Mouse (Mus musculus) intestine, embryonic 16.5 days (tissue): ENCODE results near the gene Tuba4a. TPM values are rescaled to one million over a fixed set of nuclear protein-coding genes. Genes with fewer than 3 reads are reported as not detected.

Experiments used
- ATAC-seq: fragments of 200-750 bp; cut with Nextera tagmentation; 2 replicates; pipeline ENCODE4 v1.8.0; 2017; ENCODE audit warnings: moderate TSS enrichment, moderate library complexity
- H3K27ac ChIP-seq: fragments of 300-500 bp; sonication (generic); 2 replicates; pipeline ENCODE4 v1.5.1; 2014; ENCODE audit warnings: mild to moderate bottlenecking, low read length
- H3K27me3 ChIP-seq: fragments of 300-500 bp; sonication (generic); replicated peaks from 2 replicates; pipeline ENCODE4 v1.6.1; 2014; ENCODE audit warnings: low read length, control low read depth, mixed read lengths; ENCODE audit not compliant: control insufficient read depth, insufficient read depth
- H3K36me3 ChIP-seq: fragments of 300-500 bp; sonication (generic); 2 replicates; pipeline ENCODE4 v1.6.1; 2014; ENCODE audit warnings: low read length, control low read depth; ENCODE audit not compliant: control insufficient read depth, insufficient read depth
- H3K4me1 ChIP-seq: fragments of 300-500 bp; sonication (generic); 2 replicates; pipeline ENCODE4 v1.6.1; 2014; ENCODE audit warnings: low read length, control low read depth, mixed read lengths; ENCODE audit not compliant: control insufficient read depth, insufficient read depth
- H3K4me2 ChIP-seq: fragments of 300-500 bp; sonication (generic); 2 replicates; pipeline ENCODE4 v1.6.1; 2014; ENCODE audit warnings: low read depth, low read length, control low read depth
- H3K4me3 ChIP-seq: fragments of 300-500 bp; sonication (generic); 2 replicates; pipeline ENCODE4 v1.5.1; 2014; ENCODE audit warnings: mild to moderate bottlenecking, low read length
- H3K9ac ChIP-seq: fragments of 300-500 bp; sonication (generic); 2 replicates; pipeline ENCODE4 v1.6.1; 2014; ENCODE audit warnings: low read depth, low read length
- H3K9me3 ChIP-seq: fragments of 300-500 bp; sonication (generic); 2 replicates; pipeline ENCODE4 v1.6.1; 2016; ENCODE audit warnings: low read length, control low read depth; ENCODE audit not compliant: control insufficient read depth
- WGBS: fragments of 180-500 bp; shearing (Covaris S2); extraction: QIAGEN DNeasy Blood & Tissue Kit; methylation state at CpG from one replicate; pipeline ENCODE4 v1.1.7; 2014; 5-methylcytosine and 5-hydroxymethylcytosine counted together
- polyA plus RNA-seq: library from polyadenylated mRNA; unstranded; fragments of >200 nt; fragmentation: Nextera tagmentation; extraction: Ambion mirVana; gene quantifications from 2 replicates; pipeline ENCODE4 v1.2.1, GENCODE M21; 2015

Gene Tuba4a
- polyA plus RNA-seq, 1 experiment from 2014 or later: 151 TPM

DNA sequence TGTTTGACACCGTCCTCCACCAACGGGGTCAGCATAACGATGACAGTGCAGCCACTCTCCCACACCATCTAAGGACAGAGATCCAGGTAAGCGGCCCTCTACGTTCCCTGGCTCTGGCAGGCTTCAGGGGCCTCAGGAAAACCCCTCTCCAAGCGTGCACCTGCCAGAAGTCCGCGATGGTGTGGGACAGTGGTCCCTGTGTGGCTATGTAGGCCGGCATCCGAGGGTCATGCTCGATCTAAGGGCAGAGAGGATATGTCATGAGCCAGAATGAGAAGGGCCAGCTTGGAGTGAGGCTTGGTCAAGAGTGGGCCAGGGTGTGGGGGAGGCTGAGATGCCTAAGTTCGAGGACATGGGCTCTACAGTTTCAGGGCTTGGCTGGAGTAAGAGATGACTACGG is 32.6 kb upstream of the Tuba4a start:
- H3K27ac ChIP-seq: no peak overlapping the region
- H3K9ac ChIP-seq: no peak overlapping the region
- H3K27me3 ChIP-seq: no peaks in the 10 kb centered on the region
- no peak overlapping the region; the same call in 1 of the 2 replicates for H3K4me2 ChIP-seq
- 68% methylated on average over 13 of the region's 13 CpGs for WGBS
- peaks cover 11% of the 10 kb centered on the region for H3K4me1 ChIP-seq
- no peak for ATAC-seq
- H3K4me3 ChIP-seq: no peak overlapping the region
- H3K9me3 ChIP-seq: no peaks in the 10 kb centered on the region
- no peaks in the 10 kb centered on the region for H3K36me3 ChIP-seq

DNA sequence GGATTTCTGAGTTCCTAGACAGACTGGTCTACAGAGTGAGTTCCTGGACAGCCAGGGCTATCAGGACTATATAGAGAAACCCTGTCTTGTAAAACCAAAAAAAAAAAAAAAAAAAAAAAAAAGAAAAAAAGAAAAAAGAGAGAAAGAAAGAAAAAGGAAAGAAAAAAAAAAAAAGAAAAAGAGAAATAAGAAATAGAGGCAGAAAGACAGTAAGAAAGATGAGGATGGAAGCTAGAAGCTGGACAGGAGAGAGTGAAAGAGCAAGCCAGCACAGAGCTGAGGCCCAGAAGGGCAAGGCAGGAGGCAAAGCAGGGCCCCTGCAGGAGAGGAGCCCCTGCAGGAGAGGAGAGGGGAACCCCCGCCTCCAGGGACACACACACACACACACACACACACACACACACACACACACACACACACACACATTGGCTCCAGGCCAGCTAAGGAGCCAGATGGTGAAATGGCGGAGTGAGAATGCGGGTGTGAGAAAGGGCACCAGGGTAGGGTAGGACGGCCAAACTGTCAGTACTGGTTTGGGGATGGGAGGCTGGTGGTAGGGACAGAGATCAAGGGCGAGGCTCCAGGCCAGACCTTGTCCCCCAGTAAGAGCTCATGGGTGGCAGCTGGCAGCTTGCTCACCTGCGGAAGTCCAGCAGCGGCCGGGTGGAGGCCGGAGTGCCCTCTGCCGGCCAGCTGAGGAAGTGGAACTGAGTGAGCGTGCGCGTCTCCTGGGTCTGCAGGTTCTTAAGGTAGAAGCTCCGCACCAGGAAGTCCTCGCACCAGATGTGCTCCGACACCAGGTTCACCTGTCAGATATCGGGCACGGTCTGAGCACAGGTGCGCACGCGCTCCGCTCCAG is 31.7 kb upstream of the Tuba4a start:
- Histone ChIP-seq H3K27me3 (no peaks in the 10 kb centered on the region), H3K9me3 (no peaks in the 10 kb centered on the region), H3K36me3 (no peaks in the 10 kb centered on the region), H3K9ac (peak overlapping the region; percentile 63), H3K4me1 (peaks cover 12% of the 10 kb centered on the region), H3K4me3 (peak overlapping the region; percentile 27), H3K27ac (no peak overlapping the region), H3K4me2 (peak overlapping the region; percentile 48)
- WGBS: 2% methylated on average over 21 of the region's 22 CpGs
- peak; percentile 81 for ATAC-seq

DNA sequence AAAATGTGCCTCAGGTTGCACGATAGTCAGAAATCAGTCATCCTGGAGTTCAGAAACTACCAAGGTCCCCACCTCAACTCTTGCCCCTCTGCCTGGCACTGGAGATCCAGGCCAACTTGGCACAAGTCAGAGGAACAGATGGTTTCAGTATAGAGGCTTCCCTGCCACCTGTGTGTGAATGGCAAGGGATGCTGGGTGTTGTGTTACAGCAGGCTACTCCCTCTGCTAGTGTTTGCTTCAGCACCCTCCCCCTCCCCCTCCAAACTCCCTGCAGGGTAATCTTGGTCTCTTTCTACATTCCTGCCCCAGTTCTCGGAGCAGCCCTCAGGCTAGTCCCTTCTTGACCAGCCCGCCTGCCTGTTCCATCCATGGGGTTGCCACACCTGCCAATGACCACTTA is 30.8 kb upstream of the Tuba4a start:
- ATAC-seq: no peak
- Histone ChIP-seq H3K36me3 (no peaks in the 10 kb centered on the region), H3K27me3 (no peaks in the 10 kb centered on the region), H3K4me2 (no peak overlapping the region), H3K4me1 (peaks cover 12% of the 10 kb centered on the region), H3K27ac (no peak overlapping the region), H3K9ac (no peak overlapping the region), H3K9me3 (no peaks in the 10 kb centered on the region), H3K4me3 (no peak overlapping the region)
- 74% methylated on average over 3 of the region's 3 CpGs for WGBS

DNA sequence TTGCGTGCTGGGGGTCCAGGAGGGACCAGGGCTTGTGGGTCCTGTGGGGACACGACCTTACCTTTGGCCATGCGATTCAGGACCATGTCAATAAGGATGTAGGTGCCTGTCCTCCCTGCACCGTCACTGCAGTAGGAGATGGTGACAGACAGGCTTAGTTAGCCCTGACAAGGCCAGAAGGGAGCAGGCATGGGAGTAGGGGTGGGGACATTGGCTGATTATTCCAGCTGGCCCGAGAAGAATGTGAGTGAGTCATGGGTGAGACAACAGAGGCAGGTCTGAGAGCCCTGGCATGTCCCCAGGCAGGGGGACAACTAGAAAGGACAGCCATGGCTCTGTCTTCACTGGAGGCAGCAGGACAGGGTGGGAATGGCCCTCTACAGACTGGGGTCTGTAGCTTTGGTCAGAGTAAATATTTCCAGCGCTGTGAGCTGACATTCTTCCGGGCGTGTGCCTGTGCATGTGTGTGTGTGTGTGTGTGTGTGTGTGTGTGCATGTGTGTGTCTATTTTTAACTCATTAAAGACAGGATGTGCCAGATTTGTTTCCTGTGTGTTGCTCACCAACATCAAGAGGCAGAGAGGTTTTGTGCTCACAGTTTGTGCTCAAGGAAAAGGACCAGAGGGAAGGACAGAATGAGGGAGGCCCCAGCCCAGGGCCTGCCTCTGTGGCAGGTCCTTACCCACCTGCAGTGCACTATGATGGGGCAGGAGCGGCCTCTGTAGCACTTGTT is 28.5 kb upstream of the Tuba4a start:
- H3K27ac ChIP-seq: no peak overlapping the region
- peaks cover 7% of the 10 kb centered on the region; the same call in 1 of the 2 replicates for H3K36me3 ChIP-seq
- no peak overlapping the region for H3K4me2 ChIP-seq
- H3K9me3 ChIP-seq: no peaks in the 10 kb centered on the region
- H3K4me3 ChIP-seq: no peak overlapping the region
- peaks cover 12% of the 10 kb centered on the region for H3K4me1 ChIP-seq
- peak; percentile 36 for ATAC-seq
- no peaks in the 10 kb centered on the region for H3K27me3 ChIP-seq
- peak overlapping the region; percentile 46; the same call in 1 of the 2 replicates for H3K9ac ChIP-seq
- 40% methylated on average over 9 of the region's 9 CpGs for WGBS

DNA sequence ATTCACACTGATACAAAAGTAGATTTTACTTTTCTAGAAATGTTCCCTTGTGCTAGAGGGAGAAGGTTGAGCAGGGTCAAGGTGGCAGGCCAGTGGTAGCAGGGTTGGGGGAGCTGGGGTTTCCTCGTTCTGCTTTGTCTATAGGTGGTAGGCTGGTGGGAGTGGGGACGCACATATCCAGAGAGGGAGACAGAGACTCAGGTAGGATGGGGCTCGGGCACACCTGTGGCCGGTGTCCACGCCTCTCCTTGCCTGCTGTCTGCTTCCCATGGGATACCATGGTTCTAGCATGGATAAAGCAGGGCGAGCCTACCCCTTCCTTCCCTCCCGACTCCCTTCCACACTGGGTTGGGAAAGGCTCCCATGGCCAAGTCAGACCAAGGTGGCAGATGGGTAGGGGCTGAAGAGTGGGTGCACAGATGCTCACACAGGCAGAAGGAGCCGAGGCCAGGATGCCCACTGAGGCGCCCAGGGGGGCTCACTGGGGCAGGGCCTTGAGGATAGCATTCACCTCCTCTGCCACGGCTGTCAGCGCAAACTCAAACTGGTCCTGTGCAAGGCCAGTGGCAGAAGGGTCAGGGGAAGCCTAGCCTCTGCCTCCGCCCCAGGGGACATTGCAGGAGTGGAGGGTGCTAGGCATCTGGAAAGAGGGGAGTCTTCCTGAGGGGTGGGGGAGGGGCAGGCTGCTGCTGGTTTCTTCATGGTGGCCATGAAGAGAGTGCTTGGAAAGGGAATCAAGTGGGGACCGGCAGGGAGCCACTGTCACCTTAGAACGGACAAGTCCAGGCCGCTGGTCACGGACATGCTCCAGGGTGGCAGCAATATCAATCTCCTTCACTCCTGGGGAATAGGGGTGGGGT is 27.6 kb upstream of the Tuba4a start:
- Histone ChIP-seq H3K4me2 (no peak overlapping the region), H3K9ac (0 out of 2 replicates have a peak overlapping the region, but pooled peaks have one; percentile 29), H3K27me3 (no peaks in the 10 kb centered on the region), H3K9me3 (no peaks in the 10 kb centered on the region), H3K27ac (no peak overlapping the region), H3K4me1 (peaks cover 12% of the 10 kb centered on the region), H3K4me3 (no peak overlapping the region), H3K36me3 (peaks cover 7% of the 10 kb centered on the region; the same call in 1 of the 2 replicates)
- 82% methylated on average over 16 of the region's 16 CpGs for WGBS
- no peak for ATAC-seq

DNA sequence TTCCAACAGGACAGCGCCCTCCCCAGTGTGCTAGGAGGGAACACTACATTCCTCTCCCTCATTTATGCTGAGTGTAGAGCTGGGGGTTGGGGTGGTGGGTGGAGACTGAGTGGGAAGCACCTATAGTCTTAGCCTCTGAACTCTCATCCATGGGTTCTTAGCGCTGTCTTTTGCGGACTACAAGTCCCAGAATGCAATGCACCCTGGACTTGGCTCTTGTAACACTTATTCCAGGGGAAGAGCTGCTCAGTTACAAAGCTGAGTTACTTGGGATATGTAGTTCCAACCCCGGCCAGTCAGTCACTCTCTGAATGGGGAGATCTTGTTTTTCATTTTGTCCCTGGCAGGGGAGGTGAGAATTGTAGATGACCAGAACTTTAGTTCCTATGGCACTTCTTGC is 25.2 kb upstream of the Tuba4a start:
- Histone ChIP-seq H3K9me3 (no peaks in the 10 kb centered on the region), H3K9ac (no peak overlapping the region), H3K4me1 (peaks cover 8% of the 10 kb centered on the region), H3K27ac (no peak overlapping the region), H3K4me2 (no peak overlapping the region), H3K27me3 (no peaks in the 10 kb centered on the region), H3K36me3 (peaks cover 9% of the 10 kb centered on the region; the same call in 1 of the 2 replicates), H3K4me3 (no peak overlapping the region)
- WGBS: 23% methylated on average over 4 of the region's 4 CpGs
- peak; percentile 72 for ATAC-seq

DNA sequence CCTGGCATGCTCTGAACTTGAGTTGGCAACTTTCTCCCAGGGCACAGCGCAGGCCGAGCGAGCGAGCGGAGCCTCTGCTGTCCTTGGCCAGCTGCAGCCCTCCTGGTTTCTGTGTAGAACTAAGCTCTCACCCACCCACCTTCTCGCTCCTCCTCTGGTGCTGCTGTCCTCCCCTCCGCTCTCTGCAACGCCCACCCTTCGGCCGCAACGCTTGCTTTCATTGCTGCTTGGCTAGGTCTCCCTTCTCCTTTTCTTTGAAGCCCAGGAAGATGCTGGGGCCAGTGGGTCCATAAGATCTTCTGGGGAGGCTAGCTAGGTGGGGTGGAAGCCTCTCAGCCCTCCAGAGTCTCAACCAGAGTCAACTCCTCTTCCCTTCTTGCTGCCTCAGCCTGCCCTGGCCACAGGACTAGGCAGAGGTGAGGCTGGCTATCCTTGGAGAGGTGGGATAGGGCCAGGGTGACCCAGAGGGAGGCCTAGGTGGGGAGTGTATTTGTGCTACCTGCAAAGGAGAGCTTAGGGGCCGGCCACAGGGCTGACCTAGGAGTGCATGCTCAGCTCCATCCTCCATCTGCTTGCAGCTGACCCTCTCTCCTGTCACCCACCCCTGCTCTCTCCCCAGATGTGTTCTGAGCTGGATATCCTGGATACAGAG is 24.6 kb upstream of the Tuba4a start:
- H3K27me3 ChIP-seq: no peaks in the 10 kb centered on the region
- H3K36me3 ChIP-seq: peaks cover 9% of the 10 kb centered on the region; the same call in 1 of the 2 replicates
- no peak overlapping the region for H3K9ac ChIP-seq
- no peak overlapping the region for H3K4me3 ChIP-seq
- H3K4me2 ChIP-seq: no peak overlapping the region
- H3K9me3 ChIP-seq: no peaks in the 10 kb centered on the region
- WGBS: 90% methylated on average over 12 of the region's 12 CpGs
- H3K27ac ChIP-seq: no peak overlapping the region
- ATAC-seq: peak; percentile 5; the same call in 1 of the 2 replicates
- H3K4me1 ChIP-seq: peaks cover 8% of the 10 kb centered on the region

DNA sequence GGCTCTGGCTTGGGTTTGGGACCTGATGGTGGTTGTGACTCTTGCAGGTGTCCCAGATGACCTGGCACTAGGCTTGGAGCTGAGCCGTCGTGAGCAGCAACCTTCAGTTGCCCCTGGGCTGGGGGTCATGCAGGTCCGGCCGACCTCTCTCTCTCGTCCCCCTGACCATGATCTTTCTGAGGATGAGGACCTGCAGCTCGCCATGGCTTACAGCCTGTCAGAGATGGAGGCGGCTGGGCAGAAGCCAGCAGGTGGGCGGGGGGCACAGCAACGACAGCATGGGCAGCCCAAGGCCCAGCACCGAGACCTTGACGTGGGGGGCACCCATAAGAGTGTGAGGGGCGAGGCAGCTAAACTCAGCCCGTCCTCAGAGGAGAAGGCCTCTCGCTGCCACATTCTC is 23.7 kb upstream of the Tuba4a start:
- Histone ChIP-seq H3K9me3 (no peaks in the 10 kb centered on the region), H3K4me3 (no peak overlapping the region), H3K27me3 (no peaks in the 10 kb centered on the region), H3K27ac (no peak overlapping the region), H3K36me3 (peaks cover 9% of the 10 kb centered on the region; the same call in 1 of the 2 replicates), H3K4me1 (peaks cover 8% of the 10 kb centered on the region), H3K4me2 (no peak overlapping the region), H3K9ac (no peak overlapping the region)
- no peak for ATAC-seq
- 88% methylated on average over 14 of the region's 14 CpGs for WGBS
